Mouse (Mus musculus) embryo, embryonic 10 days (tissue): ENCODE measurements around the gene Olfr518.

Source experiments
- DNase-seq: peaks from one replicate; pipeline ENCODE4 v3.0.0-alpha.2; 2015; ENCODE audit warnings: low spot score

Gene Olfr518

DNA sequence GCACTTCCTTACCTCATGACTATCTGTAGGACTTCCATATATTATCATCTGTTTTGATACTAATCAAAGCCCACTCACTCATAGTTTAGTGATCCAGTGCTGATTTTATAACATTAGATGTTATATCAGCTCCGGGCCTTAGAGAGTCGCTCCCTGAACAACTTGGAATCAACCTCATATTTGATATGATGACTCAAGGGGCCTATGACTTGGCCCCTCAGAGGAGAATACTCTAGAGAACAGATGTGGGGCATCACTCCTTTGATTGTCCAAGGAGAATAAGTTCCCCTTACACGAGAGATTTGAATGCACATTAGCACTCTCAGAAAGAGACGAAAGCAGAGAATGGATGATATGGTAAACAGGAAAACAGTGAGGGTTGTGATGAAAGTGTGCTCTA is at the start of gene Olfr518:
Gene Olfr518, minus strand, starts transcription at position 101 of the 400 bp plus-strand sequence.
- DNase-seq, result no peak

DNA sequence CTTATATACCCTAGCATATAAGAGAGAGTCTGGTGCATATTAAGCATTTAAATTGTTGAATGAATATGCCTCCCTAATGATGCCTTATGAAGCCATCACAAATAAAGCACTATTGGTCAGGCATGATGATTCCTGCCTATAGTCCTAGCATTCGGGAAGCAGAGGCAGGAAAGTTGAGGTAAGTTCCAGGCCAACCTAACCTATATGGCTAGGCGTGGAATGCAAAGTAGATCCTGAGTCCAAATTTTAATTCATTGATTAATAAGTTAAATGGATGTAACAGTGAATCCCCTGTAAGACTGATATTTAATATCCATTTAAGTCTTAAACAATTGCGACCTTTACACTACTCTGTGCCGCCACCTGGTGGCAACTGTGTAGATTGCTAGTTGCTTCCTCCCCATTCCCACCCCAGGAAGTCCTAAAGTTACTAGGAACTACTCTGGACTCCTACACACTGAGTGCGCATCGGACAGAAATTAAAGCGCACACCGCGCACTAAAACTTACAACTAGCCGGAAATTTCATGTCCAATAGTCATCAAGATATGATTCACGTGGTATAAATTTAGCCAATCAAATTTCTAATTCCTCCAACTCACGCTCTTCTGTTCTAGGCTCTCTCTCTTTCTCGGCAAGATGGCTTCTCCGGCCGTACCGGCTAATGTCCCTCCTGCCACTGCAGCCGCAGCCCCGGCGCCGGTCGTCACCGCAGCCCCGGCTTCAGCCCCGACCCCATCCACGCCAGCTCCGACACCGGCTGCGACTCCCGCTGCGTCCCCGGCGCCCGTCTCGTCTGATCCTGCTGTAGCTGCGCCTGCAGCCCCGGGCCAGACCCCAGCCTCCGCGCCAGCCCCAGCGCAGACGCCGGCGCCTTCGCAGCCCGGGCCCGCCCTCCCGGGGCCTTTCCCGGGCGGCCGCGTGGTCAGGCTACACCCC is 49.3 kb upstream of the Olfr518 start, which contains the start of gene Eif3f:
Gene Eif3f, plus strand, starts transcription at position 624 of the 938 bp plus-strand sequence.
- DNase-seq, result peak; percentile 98

GRCm38 (mm10) chr7:108929726-108930393 is 45.1 kb upstream of the Olfr518 start, which contains the start of gene Nlrp10:
TSS of gene Nlrp10 (minus strand) at chr7:108930178.
- no peak for DNase-seq

DNA sequence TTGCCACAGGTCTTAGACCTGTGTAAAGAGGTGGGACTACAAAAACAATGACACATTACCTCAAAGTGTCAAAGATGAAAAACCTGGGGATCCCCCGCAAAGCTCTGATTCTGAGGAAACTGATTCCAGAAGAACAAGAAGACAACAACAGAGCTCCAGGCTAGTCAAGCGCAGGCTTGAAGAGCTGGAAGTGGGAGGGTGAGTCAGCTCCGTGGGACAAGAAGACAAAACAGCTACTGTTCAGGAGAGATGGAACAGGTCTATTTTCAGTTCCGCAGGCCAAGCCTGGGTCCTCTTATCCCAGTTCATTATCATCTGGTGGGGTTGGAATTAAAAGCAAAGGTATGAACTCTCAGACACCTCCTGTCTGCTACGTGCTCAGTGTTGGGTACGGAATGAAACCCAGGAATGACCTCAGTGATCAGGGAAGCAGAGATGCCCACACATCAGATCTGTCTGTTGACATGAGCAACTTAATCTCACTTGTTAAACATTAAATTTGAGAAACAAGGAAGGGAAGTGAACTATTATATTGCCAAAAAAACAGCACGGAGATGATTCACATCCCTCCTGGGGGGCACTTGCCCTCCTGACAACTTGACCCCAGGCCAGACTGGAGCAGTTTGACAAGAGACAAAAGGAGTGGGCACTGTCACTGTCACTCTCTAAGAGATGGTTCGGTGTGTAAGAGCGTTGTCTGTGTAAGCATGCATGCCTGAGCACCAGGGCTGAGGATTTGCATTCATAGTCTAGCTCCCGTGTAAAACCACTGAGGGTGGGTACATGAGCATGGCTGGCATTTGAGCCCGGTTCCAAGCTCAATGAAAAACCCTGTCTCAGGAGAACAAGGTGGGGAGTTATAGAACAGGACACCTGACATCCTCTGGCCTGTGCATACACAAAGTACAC is 43.7 kb upstream of the Olfr518 start:
- peak; percentile 2 for DNase-seq

DNA sequence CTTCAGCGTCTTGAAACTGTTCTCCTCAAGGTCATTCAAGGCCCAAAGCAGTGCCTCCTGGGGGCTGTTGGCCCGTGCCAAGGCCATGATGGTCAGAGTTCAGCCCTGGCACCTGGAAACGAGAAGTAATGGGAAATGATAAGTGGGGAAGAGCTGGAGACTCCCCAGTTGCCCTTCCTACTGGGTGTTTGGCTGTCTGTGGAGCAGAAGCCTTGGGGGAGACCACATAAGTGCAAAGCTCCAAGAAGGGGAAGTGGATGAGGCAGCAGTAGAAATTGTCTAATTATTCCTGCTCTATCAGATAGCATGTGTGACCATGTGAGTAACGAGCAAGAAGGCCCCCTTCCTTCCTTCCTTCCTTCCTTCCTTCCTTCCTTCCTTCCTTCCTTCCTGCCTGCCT is 42.2 kb upstream of the Olfr518 start:
- DNase-seq, result no peak

- DNase-seq, result no peak
Measured at GRCm38 (mm10) chr7:108903969-108904368, 19.2 kb upstream of the Olfr518 start.

DNA sequence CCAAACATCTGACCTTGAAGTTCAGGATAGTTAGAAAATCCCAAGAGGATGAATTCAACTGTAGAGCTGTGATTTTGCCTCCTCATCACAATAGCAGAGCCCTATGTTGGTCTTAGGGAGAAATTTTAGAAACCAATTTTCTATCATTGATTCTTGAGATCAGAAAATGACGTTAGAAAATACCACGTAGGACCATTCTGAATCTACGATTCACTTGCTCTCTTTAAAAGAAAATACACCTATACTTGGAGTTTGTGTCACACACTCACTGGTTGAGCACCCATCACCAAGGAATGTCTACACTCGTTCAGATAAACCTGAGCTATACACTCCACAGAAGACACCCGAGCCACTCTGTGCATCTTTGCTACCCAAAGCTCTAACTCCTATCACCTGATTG is 9.5 kb upstream of the Olfr518 start, which contains the start of gene Olfr519:
Gene Olfr519, minus strand, starts transcription at position 101 of the 400 bp plus-strand sequence.
- no peak for DNase-seq

- DNase-seq, result no peak
Measured at GRCm38 (mm10) chr7:108872279-108872678, 12.5 kb downstream of the Olfr518 start, which contains the start of gene Olfr517. TSS of gene Olfr517 (minus strand) at chr7:108872379.

- DNase-seq, result no peak
Measured at GRCm38 (mm10) chr7:108850429-108850828, 34.4 kb downstream of the Olfr518 start, which contains the start of gene Olfr516. TSS of gene Olfr516 (minus strand) at chr7:108850529.
